Mouse (Mus musculus): ENCODE results near the gene Tle1. TPM values are rescaled to one million over a fixed set of nuclear protein-coding genes. Genes with fewer than 3 reads are reported as not detected.

Gene Tle1
- 33.5 TPM for polyA plus RNA-seq (2014; fragmentation: Illumina TruSeq; extraction: RNeasy Lipid Tissue Mini Kit (QIAGEN cat#74804); ENCODE audit: low read depth, low replicate concordance)

DNA sequence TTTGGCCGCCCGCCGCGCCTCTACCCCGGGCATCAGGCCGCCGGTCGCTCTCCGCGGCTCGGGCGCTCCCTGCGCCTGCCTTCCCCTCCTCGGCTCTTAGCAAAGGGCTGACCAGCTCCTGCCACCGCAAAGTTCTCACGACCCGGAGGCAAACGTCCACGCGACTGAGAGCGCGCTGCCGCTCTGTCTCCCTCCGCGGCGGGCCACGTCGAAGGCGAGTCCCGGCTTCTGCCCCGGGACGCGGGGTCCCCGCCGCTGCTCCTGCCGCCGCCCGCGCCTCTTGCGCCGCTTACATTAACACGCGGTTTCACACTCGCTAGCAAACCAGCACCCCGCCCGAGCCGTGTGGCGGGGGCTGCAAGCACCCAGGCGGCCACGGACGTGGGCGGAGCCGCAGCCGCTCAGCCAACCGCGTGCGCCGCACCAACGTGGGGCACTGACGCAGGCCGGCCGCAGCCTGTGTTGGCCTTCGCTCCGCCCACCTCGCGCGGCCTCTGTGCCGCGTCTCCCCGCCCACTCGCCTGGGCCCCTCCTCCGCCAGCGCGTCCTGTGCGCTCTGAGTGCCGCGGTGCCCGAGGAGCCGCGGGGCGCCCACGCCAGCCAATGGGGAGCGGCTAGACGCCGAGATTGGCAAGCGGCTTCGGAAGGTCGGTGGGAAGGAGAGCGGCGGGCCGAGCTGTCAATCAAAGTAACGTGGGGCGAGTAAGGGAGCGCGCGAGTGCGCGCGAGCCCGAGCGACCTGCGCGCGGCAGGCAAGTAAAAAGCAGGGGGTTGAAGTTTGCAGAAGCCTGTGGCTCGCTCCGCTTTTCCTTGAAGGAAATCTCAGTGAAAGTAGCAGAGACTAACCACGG is at the start of gene Tle1:
TSS of gene Tle1 (minus strand) at position 361 of the 851 bp plus-strand sequence.

